Mouse (Mus musculus) 3T3-L1 (cell line): ENCODE data around the gene Rrp36.
A peak's percentile ranks its signal among the peaks of the same experiment; 100 is the strongest.

Experiments
- DNase-seq: peaks from one replicate; pipeline ENCODE4 v3.0.0-alpha.2; 2015; ENCODE audit warnings: low read depth, low spot score

Rrp36 gene

DNA sequence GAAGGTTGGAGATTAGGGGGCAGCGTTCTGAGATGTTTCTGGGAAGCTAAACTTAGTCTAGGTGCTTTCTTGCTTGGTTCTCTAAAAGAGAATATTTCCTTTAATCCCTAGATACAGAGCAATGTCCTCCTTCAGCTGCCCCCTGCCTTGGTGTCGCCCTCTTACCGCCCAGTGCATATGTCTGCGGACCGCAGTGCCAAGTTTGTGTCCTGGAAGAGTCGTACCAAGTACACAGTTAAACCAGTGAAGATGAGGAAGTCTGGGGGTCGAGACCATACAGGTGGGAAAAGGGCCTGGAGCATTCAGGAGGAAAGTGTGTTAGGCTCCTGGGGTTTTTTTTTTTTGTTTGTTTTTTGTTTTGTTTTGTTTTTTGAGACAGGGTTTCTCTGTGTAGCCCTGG lies 26.9 kb downstream of the Rrp36 start:
- DNase-seq: no peak

DNA sequence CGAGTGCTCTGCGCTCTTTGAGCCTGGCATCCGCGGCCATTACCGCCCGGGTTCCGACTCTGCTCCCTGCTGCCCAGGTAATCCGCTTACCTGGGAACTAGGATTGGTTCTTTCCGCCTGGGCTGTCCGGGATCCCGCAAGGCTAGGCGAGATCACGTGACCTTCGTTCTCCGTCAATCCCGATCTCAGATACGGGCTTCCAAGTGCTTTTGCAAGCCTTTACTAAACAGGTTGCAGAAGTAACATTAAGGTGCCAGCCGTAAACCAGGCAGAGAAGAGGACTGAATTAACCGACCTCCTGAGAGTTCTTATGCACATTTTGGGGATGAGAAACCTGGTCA lies 27.9 kb downstream of the Rrp36 start:
- no peak for DNase-seq

DNA sequence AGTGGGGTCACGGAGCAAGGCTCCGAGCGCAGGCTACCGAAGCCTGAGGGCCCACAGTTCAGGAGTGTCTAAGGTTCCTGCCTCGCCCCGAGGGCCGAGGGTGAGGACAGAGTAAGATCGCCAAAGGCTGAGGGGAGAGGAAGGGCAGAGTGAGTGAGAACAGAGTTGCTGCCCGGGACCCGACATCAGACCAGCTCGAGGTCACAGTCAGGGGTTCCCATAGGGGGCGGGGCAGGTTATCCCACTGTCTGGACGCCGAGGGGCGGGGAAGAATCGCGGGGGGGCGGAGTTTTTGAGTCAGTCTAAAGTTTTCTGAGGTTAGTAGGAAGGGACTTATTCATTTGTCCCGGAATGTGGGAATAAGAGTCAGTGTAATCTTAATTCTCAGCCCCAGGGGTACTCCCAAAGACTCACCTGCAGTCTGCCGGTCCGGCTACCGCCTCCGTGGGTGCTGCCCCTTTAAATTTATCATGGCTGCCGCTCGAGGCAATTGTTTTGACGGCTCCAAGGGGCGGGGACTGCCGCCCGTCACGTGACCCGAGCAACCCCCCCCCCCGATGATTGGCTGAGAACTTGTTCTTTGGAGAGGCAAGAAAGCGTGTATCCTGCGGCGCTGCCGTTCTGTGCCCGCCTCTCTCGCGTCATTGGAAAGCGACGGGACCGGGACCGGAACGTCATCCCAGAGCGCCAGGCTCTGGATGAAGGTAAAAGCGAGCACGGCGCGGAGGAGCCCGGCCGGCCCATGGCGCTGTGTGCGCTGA lies 28.4 kb downstream of the Rrp36 start, which contains the start of the genes Klc4 and Mrpl2:
Klc4 (minus strand) TSS at position 462 of the 761 bp plus-strand sequence.
Mrpl2 (plus strand) TSS at position 669 of the 761 bp plus-strand sequence.
- DNase-seq: peak; percentile 97

DNA sequence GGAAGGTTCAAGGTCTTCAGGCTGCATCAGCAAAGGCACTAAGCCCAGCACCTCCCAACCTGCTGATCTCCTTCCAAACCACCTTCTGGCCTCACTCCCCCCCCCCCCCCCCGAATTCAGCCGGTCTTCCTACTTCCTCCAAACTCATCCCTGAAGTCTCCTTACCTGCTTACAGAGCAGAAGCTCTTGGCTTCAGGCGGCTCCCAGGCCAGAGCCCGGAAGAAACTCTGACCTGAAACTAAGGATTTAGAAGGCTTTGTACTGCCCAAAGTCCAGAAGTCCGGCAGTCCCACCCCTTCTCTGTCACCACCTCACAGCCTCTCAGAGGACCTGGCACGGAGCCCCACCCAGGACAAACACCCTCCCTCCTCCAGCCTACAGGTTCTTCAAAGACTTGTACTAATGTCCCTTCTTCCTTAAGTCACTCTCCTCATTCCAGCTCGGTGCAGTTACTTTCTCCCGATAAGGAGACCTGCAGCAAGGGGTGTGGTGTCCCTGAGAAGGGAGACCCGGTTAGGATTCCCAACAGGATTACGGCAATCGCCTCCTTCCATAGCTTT lies 29.2 kb downstream of the Rrp36 start:
- peak; percentile 65 for DNase-seq

DNA sequence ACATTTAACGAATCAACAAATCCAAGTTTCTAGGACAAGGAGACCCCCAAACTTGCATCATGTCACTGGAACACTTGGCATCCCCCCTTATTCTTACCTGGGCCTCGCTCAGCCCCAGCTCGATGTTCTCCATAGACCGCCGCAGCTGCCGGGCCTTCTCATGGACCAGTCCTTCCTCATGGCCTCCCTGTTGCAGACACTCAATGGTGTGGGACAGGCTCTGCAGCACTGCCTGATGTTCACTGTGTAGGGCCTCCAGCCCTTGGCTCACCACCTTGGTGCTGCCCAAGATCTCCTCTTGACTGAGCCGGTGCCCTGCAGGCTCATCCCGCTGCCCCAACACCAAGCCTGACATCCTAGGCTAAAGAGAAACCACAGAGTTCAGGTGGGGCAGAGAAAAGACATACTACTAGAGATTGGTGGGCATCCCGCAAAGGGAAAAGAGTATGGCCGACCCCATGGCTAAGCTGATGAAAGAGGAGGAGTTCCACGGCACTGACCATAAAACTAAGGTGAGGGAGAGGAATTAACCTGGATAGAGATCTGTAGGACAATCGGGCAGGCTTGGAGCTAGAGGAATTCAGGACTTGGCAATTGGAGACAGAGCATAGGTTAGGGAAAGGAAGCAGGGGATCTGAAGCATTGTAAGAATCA lies 29.9 kb downstream of the Rrp36 start:
- no peak for DNase-seq

DNA sequence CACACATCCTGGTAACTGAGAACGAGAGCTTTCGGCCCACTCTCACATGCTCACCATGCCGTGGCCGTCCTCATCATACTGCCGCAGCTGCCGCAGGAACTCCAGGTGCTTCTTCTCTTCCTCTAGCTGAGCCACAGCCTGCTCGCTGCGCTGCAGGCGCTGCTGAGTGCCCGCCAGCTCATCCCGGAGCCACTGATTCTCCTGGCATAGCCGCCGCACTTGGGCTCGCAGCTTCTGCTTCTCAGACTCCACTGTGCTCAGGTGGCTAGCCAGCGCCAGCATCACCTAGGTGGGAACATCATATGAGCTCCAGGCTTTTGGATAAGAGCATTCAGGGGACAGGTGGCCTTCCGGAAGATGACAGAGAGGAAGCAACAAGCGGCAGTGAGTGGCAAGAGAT lies 32.1 kb downstream of the Rrp36 start:
- DNase-seq: no peak

DNA sequence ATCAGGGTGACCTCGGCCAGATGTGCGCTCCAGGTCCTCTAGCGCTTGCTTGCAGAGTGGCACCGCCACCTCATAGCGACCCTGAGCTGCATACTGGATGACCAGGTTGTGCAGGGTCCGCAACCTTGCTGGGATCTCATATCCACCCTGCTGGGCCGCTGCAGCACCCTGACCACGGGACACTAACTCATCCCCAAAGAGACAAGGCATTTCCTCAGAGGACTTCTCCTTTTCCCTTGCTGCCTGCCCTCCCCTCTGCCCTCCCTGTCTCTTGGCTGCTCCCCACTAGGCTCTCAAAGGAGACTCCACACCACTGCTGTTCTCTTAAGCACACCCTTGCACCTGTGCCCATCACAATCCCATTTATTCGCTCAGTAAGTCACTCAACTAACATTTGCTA lies 34.2 kb downstream of the Rrp36 start:
- DNase-seq: no peak

DNA sequence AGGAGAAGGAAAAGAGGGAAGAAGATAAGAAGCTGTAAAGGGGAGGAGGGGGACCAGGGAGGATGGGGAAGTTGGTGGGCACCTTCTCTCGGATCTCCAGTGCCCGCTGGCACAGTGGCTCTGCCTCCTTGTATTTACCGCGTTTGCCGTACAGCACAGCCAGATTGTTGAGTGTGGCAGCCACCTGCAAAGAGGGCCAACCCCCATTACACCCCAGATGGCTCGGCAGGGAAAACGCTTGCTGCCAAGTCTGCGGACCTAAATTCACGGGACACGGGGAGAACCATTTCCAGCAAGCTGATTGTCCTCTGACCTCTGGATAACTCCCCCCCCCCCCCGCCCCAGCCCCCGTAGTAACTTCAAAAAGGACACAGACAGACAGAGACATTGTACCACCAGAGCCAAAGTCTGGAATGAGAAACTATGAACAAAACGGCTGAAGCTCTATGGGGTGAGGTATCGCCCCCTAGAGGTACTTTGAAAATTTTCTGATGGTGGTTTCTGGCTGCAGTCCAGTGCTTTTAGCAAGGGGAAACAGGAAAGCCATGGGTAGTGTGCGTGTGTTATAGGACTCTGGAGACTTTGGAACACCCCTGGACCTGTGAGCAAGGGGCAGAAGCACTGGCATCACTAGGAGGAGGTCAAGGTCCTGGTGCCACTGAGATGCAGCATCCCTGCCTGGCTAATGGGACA lies 37.2 kb downstream of the Rrp36 start:
- peak; percentile 93 for DNase-seq

DNA sequence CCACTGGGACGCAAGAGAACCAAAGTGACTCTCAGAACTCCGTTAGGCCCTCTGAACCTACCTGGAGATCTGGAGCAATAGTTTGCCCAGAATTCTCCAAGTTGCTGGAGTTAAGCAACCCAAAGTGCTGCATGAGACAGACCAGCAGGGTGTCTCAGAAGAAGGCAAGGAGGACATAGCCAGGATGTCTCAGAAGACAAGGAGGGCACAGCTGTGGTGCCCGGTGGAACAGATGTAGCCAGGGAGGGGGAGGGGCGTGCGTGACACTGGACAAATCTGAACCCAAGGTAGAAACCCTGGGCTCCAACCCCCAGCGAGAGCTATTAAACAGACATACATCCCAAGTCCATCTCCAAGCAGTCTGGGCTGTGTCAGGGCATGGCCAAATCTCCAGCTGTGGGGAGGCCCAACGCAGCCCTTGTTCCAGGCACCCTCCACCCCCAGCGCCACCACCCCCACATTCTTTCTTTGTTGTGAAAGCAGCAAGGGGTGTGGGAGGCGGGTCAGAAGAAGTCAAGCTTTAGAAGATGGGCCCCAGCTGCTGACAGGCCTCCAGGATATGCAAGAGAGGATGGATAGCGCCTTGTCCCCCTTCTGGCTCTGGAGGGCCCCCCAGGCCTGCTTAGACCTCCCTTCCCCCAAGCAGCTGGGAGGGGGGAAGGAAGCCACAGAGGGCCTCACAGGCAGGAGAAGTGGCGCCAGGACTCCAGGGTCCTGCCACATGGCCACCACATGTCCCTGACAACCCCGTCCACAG lies 44.3 kb downstream of the Rrp36 start:
- DNase-seq: peak; percentile 75

DNA sequence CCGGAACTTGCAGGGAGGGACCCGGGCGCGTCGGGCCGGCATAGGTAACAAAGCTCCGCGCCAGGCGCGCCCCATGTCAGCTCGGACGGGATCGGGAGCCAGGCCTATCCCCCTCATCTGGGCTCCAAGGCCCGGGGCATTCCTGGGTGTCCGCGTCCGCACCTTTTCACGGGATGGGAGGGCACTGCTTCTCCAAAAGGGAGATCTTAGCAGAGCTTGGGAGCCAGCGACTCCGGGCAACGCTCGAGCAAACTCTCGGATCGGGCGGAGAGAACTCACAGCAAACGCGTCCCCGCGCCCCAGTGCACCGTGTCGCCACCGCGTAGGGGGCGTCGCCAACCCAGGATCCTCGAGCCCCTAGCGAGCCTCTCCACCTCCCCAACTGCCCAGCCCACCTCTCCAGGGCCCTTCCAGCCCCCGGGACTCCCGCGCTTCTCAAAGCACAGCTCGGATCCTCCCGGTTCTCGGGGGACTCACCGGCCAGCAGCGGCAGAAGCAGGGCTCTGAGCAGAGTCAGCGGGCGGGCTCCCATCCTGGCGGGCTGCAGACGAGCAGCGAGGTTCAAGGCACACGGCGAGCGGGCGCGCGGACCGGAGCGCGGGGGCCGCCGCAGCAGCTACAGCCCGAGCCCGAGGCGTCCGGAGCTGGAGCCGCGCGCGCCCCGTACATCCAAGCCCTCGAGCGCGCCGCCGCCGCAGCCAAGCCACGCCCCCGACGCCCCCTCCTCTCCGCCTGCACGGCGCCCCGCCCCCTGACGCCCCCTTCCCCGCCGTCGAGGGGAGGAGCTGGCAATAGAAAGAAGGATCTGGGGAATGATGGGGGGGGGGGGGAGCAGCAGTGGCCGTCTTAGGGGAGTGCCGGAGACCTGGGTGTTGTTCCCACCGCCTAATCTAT lies 45.1 kb downstream of the Rrp36 start, which contains the start of gene Ptk7:
Ptk7 (minus strand) TSS at position 714 of the 894 bp plus-strand sequence.
- DNase-seq: peak; percentile 43

DNA sequence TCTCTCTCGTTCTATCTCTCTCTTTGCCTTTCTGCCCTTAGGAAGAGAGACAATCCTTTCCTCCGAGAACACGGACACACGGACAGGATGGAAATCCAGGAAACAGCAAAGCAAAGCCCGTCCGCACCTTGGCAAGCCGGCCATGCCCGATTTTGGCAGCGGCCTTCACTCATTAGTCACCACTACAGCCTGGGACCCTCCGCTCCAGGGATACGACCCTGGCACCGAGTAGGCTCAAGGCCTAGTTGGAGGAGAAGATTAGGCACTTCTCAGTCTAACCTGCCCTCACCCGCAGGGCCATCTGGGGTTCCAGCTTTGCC lies 45.7 kb downstream of the Rrp36 start:
- DNase-seq: peak; percentile 43

DNA sequence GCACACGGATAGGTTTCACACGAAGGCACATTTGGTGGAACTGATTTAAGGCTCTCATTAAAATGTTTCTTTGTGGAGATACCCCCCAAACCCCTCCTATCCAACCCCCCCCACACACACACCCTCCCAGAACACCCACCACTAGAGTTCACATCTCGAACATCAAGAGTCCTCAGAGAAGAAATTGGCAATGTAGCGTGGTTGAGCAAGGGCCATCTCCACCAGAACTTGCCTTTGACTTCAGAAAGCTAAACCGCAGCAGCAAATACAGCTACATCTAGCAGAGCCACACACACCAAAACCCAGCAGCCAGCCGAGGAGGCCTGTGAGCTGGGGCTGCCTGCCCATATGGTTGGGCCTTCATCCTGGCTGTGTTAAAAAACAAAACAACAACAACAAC lies 46.7 kb downstream of the Rrp36 start:
- DNase-seq: no peak

DNA sequence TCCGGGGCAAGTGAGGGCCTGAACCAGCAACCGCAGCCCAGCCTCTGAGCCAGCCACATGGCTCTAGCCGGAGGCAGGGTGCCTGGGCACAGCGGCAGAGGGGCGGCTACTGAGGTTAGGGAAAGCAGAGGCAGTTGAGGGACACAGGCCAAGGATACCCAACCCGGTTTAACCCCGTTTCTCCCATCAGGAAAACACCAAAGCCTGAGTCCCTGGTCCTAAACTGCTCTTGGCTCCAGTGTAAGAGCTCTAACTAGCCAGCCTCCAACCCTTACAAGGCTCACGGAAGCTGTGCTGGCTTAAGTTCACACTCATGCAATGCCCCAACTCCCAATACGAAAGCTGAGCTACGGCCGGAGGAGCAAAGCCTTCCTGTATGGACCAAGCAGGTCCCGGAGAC lies 49.6 kb downstream of the Rrp36 start:
- DNase-seq: no peak

DNA sequence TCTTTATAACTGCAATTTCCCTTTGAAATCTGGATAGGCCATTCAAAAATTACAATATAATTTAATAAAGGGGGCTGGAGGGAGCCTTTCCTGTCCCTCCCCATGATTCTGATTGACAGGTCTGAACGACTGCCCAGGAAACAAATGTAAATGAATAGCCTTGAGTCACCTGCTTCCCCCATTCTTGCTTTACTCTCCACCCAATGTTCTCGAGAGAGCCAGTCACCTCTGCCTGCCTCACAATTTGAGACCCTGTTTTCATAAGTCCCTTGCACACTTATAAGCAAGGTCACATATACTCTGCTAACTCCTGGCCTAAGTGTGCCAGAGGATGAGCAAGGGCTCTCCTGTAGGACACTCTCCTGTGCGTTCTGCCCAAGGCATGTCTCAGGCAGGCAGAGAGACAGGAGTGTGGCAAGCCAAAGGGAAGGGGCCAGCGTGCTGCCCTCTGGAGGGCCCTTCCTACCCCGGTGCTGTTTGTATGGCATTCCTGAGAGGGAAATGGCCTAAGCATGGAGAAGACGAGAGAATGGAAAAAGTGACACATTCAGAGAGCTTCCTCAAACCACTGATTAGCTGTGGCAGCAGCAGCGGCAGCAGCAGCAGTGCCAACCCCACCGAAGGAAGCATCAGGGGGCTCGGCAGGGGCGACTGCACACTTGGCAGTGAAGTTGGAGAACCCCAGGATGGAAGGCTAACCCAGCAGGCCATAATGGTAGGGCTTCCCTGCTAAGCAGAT lies 50.2 kb downstream of the Rrp36 start:
- peak; percentile 69 for DNase-seq

DNA sequence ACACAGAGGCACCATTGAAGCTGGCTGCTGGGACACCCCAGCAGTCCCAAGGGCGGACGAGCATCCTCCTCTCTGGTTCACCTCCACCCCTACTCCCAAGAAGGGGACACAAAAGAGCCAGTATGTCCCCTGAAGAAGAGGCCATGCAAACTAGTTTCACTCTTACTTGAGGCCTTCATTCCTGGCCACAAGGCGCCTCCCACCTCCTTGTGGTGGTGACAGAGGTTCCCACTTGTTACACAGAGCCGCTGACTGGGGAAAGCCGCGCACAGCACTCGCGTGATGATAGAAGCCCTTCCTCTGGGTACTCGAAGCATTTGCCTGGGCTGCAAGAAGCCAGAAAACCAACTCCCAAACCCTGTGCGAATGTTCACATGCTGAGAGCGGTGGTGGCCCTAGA lies 51.9 kb downstream of the Rrp36 start:
- no peak for DNase-seq

DNA sequence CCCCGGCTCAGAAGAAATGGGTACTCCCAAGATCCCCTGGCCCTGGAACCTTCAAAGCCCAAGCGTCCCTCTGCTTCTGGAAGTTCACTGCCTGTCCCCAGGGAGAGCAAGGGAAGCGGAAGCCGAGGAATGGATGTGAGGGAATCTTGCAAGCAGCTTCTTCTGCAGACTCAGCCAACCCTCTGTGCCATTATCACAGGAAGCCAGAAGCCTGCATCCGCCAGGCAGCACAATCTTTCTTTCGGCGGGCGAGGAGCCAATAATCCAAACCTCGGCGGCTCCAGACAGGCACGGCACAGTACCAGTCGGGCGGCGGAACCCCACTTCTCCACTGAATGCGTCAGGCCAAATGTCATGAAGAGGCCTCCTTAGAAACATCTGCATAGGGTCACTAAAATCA lies 52.8 kb downstream of the Rrp36 start:
- no peak for DNase-seq

DNA sequence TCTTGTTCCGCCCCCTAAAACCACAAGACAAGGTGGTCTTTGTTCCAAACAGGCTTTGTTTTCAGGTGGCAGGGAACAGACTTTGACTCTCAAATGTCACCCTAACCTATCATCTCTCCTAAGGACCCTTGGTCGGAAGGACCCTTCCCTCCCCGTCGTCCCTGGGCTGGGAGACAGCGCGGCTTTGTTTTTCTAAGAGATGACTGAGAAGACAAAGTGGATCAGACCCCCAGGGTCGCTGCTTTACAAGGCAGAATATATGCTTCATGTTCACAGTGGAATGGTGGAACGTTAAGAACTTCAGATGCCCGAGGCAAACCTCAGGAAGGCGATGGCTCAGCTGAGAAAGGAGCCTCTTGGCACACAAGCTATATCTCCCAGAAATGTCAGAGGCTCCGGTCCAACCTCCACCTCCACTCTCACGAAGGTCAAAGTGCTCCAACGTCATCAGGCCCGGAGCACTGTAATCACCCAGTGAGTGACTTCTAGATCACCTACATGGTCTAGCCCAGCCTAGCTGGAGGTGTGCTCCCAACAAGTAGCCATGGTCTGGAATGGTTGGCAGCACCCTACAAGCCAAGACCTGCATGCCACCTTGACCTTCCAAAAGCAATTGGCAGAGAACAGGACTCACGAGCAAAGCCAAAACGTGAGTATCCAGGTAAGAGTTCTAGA lies 54.3 kb downstream of the Rrp36 start:
- DNase-seq: no peak

DNA sequence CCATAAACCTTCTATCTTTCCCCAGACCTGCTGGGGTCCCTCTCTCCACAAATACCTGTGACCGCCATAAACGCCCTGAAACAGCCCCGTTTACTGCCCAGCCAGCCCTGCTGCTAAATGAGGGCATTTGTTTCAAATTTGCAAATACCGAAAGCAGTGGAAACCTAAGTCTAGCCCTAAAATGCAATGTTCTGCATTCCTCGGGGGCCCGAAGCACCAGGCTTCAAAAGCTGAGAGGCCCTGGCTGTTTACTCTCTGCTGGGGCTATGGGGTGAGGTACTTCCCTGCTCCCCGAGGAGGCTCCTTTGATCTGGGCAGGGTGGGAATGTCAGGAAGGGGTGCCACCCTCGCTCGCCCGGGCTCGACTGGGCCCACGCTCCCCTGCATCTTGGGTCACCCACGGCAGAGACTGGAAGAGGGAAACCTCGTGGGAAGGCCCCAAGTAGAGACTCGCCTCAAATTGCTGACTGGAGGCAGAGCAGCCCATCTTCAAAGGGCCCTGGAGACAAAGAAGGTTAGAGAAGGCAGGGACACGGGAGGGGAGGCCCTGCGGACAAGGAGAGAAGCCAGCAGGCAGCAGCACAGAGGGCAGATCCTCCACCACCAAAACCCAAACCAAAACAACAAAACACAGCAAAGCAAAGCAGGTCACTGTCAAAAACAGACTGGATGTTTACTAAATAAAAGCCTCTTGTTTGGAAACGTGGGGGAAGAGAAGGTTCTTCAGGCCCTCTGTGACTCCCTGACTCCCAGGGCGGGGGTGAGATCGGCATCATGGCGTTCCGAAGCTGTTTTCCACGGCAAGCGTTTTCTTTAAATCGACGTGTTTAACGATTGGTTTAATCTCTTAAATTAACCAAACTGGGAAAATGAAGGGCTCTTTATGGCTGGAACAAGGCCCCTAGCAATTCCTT lies 55.1 kb downstream of the Rrp36 start:
- no peak for DNase-seq
